Mouse (Mus musculus) hindbrain, postnatal 0 days (tissue): Measurements from ENCODE around the gene Upk1a. TPM values are rescaled to one million over a fixed set of nuclear protein-coding genes. Genes with fewer than 3 reads are reported as not detected.

Experiments used
- ATAC-seq: fragments of 200-750 bp; cut with Nextera tagmentation; 2 replicates; pipeline ENCODE4 v1.8.0; 2017; ENCODE audit warnings: mild to moderate bottlenecking, moderate TSS enrichment, moderate library complexity
- DNase-seq: peaks from one replicate; pipeline ENCODE4 v3.0.0-alpha.2; 2015; ENCODE audit warnings: low spot score
- H3K27ac ChIP-seq: fragments of 300-500 bp; sonication (generic); 2 replicates; pipeline ENCODE4 v1.5.1; 2014; ENCODE audit warnings: mild to moderate bottlenecking
- H3K27me3 ChIP-seq: fragments of 300-500 bp; sonication (generic); 2 replicates; pipeline ENCODE4 v1.6.1; 2014; ENCODE audit warnings: low read length, mixed read lengths; ENCODE audit not compliant: insufficient read depth
- H3K36me3 ChIP-seq: fragments of 300-500 bp; sonication (generic); 2 replicates; pipeline ENCODE4 v1.6.1; 2014; ENCODE audit warnings: low read length, mixed read lengths; ENCODE audit not compliant: insufficient read depth
- H3K4me1 ChIP-seq: fragments of 300-500 bp; sonication (generic); 2 replicates; pipeline ENCODE4 v1.6.1; 2014; ENCODE audit warnings: antibody characterized with exemption, low read length, mixed read lengths; ENCODE audit not compliant: insufficient read depth
- H3K4me2 ChIP-seq: fragments of 300-500 bp; sonication (generic); 2 replicates; pipeline ENCODE4 v1.6.1; 2014; ENCODE audit warnings: low read depth, mild to moderate bottlenecking, low read length, moderate library complexity, mixed read lengths
- H3K4me3 ChIP-seq: fragments of 300-500 bp; sonication (generic); 2 replicates; pipeline ENCODE4 v1.5.1; 2014; ENCODE audit warnings: low read length
- H3K9ac ChIP-seq: fragments of 300-500 bp; sonication (generic); replicated peaks from 2 replicates; pipeline ENCODE4 v1.6.1; 2014; ENCODE audit warnings: mild to moderate bottlenecking, low read length, moderate library complexity, mixed read lengths
- H3K9me3 ChIP-seq: fragments of 300-500 bp; sonication (generic); 2 replicates; pipeline ENCODE4 v1.6.1; 2016; ENCODE audit warnings: low read length, mixed read lengths
- CTCF ChIP-seq: IDR thresholded peaks from 2 replicates; pipeline ENCODE4 v1.5.1; 2016; ENCODE audit warnings: antibody characterized with exemption, control low read depth, low read depth
- WGBS: fragments of 180-500 bp; shearing (Covaris S2); extraction: QIAGEN DNeasy Blood & Tissue Kit; methylation state at CpG from one replicate; pipeline ENCODE4 v1.1.7; 2014; 5-methylcytosine and 5-hydroxymethylcytosine counted together
- polyA plus RNA-seq: library from polyadenylated mRNA; unstranded; fragments of >200 nt; fragmentation: Nextera tagmentation; extraction: Ambion mirVana; gene quantifications from 2 replicates; pipeline ENCODE4 v1.2.1, GENCODE M21; 2015
- total RNA-seq: library from RNA; depleted of rRNA; stranded (reverse); fragments of >200 nt; gene quantifications from 2 replicates; pipeline ENCODE4 v1.2.3, GENCODE M21; 2014

Gene Upk1a
- total and polyA plus RNA-seq, 2 experiments from 2014 or later = 0.99 TPM

- 25% methylated on average over 6 of the region's 6 CpGs for WGBS
- no peak for TF ChIP-seq CTCF
- H3K9ac ChIP-seq = peak overlapping the region; percentile 65
These were observed 48.8 kb downstream of the Upk1a start for GRCm38 (mm10) chr7:30563906-30564280.

GRCm38 (mm10) chr7:30563117-30563905 is 49.3 kb downstream of the Upk1a start, which contains the start of the genes U2af1l4, Gm49396 and Psenen:
TSS of gene U2af1l4 (plus strand) at chr7:30563301.
TSS of gene Gm49396 (plus strand) at chr7:30563344.
TSS of gene Psenen (minus strand) at chr7:30563627.
- ATAC-seq = peak; percentile 87
- H3K9me3 ChIP-seq = no peaks in the 10 kb centered on the region
- H3K27me3 ChIP-seq = no peaks in the 10 kb centered on the region
- H3K4me3 ChIP-seq = peak within 1 kb of the TSS; percentile 63
- H3K4me2 ChIP-seq = peak within 1 kb of the TSS; percentile 90
- peak within 1 kb of the TSS; percentile 89 for H3K27ac ChIP-seq
- WGBS = under 1% methylated on average over 45 of the region's 45 CpGs
- H3K36me3 ChIP-seq = peaks cover 26% of the 10 kb centered on the region
- DNase-seq = peak; percentile 99
- H3K9ac ChIP-seq = peak within 1 kb of the TSS; percentile 65
- H3K4me1 ChIP-seq = peaks cover 8% of the 10 kb centered on the region
- 0 out of 2 replicates have a peak, but pooled peaks have one; percentile 9 for TF ChIP-seq CTCF

More at GRCm38 (mm10) chr7:30563906-30564280, 48.8 kb downstream of the Upk1a start:
- H3K27me3 ChIP-seq = no peaks in the 10 kb centered on the region
- H3K36me3 ChIP-seq = peaks cover 31% of the 10 kb centered on the region
- no peaks in the 10 kb centered on the region for H3K9me3 ChIP-seq
- H3K4me1 ChIP-seq = peaks cover 2% of the 10 kb centered on the region; the same call in 1 of the 2 replicates
- peak overlapping the region; percentile 90 for H3K4me2 ChIP-seq
- ATAC-seq (no peak), DNase-seq (no peak)
- peak overlapping the region; percentile 89 for H3K27ac ChIP-seq
- H3K4me3 ChIP-seq = peak overlapping the region; percentile 63

- Histone ChIP-seq H3K27ac (peak overlapping the region; percentile 89), H3K4me2 (peak overlapping the region; percentile 90), H3K36me3 (peaks cover 23% of the 10 kb centered on the region), H3K9ac (peak overlapping the region; percentile 65), H3K4me3 (peak overlapping the region; percentile 63), H3K4me1 (peaks cover 10% of the 10 kb centered on the region), H3K27me3 (no peaks in the 10 kb centered on the region), H3K9me3 (no peaks in the 10 kb centered on the region)
- TF ChIP-seq CTCF = no peak
- 2% methylated on average over 27 of the region's 27 CpGs for WGBS
- ATAC-seq = peak; percentile 6; the same call in 1 of the 2 replicates
- DNase-seq = peak; percentile 26
These were observed 50.0 kb downstream of the Upk1a start for GRCm38 (mm10) chr7:30562526-30563116.

GRCm38 (mm10) chr7:30560296-30560695 is 52.4 kb downstream of the Upk1a start:
- no peak overlapping the region for H3K9ac ChIP-seq
- TF ChIP-seq CTCF = no peak
- WGBS = 68% methylated on average over 2 of the region's 2 CpGs
- no peaks in the 10 kb centered on the region for H3K27me3 ChIP-seq
- H3K36me3 ChIP-seq = peaks cover 17% of the 10 kb centered on the region; the same call in 1 of the 2 replicates
- no peak overlapping the region for H3K27ac ChIP-seq
- no peak overlapping the region for H3K4me3 ChIP-seq
- H3K9me3 ChIP-seq = no peaks in the 10 kb centered on the region
- peaks cover 10% of the 10 kb centered on the region for H3K4me1 ChIP-seq
- ATAC-seq (no peak), DNase-seq (no peak)
- H3K4me2 ChIP-seq = no peak overlapping the region

- DNase-seq = peak; percentile 99
These were observed 53.1 kb downstream of the Upk1a start, which contains the start of gene Lin37 for GRCm38 (mm10) chr7:30559443-30559954. TSS of gene Lin37 (minus strand) at chr7:30559838.

GRCm38 (mm10) chr7:30558656-30559442 is 53.8 kb downstream of the Upk1a start:
- peak overlapping the region; percentile 71; the same call in 1 of the 2 replicates for H3K27ac ChIP-seq
- peak overlapping the region; percentile 64 for H3K9ac ChIP-seq
- TF ChIP-seq CTCF = no peak
- peak overlapping the region; percentile 99 for H3K4me2 ChIP-seq
- H3K9me3 ChIP-seq = no peaks in the 10 kb centered on the region
- peak overlapping the region; percentile 60 for H3K4me3 ChIP-seq
- peaks cover 19% of the 10 kb centered on the region for H3K36me3 ChIP-seq
- no peak for ATAC-seq
- 14% methylated on average over 12 of the region's 12 CpGs for WGBS
- peaks cover 10% of the 10 kb centered on the region for H3K4me1 ChIP-seq
- DNase-seq = no peak
- no peaks in the 10 kb centered on the region for H3K27me3 ChIP-seq

More at GRCm38 (mm10) chr7:30559443-30559954, 53.1 kb downstream of the Upk1a start, which contains the start of gene Lin37:
- H3K27me3 ChIP-seq = no peaks in the 10 kb centered on the region
- H3K4me1 ChIP-seq = peaks cover 10% of the 10 kb centered on the region
- no peaks in the 10 kb centered on the region for H3K9me3 ChIP-seq
- peak within 1 kb of the TSS; percentile 71 for H3K27ac ChIP-seq
- H3K4me2 ChIP-seq = peak within 1 kb of the TSS; percentile 99
- peaks cover 19% of the 10 kb centered on the region for H3K36me3 ChIP-seq
- ATAC-seq = peak; percentile 90
- peak within 1 kb of the TSS; percentile 64 for H3K9ac ChIP-seq
- WGBS = under 1% methylated on average over 20 of the region's 20 CpGs
- TF ChIP-seq CTCF = no peak
- peak within 1 kb of the TSS; percentile 60 for H3K4me3 ChIP-seq
